Mouse (Mus musculus) embryo, embryonic 11 days (tissue): ENCODE results near the gene Vars2.

Experiments
- DNase-seq: peaks from one replicate; pipeline ENCODE4 v3.0.0-alpha.2; 2015

Gene Vars2

GRCm38 (mm10) chr17:35692368-35692767, 25.0 kb upstream of the Vars2 start:
- no peak for DNase-seq

- no peak for DNase-seq
Measured at GRCm38 (mm10) chr17:35691811-35692210, 24.4 kb upstream of the Vars2 start.

GRCm38 (mm10) chr17:35689936-35690645, 22.7 kb upstream of the Vars2 start:
- no peak for DNase-seq

- no peak for DNase-seq
Measured at GRCm38 (mm10) chr17:35688347-35689175, 21.2 kb upstream of the Vars2 start.

- no peak for DNase-seq
Measured at GRCm38 (mm10) chr17:35685061-35685460, 17.7 kb upstream of the Vars2 start.

GRCm38 (mm10) chr17:35681986-35682385, 14.6 kb upstream of the Vars2 start:
- DNase-seq = no peak

- DNase-seq = no peak
Measured at GRCm38 (mm10) chr17:35680591-35680990, 13.2 kb upstream of the Vars2 start.

- DNase-seq = peak; percentile 96
Measured at GRCm38 (mm10) chr17:35673416-35674035, 6.1 kb upstream of the Vars2 start, which contains the start of gene Gtf2h4. Gene Gtf2h4, minus strand, starts transcription at chr17:35673739.

GRCm38 (mm10) chr17:35672527-35672926, 5.1 kb upstream of the Vars2 start:
- no peak for DNase-seq

- DNase-seq = no peak
Measured at GRCm38 (mm10) chr17:35671846-35672245, 4.5 kb upstream of the Vars2 start.

GRCm38 (mm10) chr17:35669731-35670130, 2.3 kb upstream of the Vars2 start:
- DNase-seq = no peak

GRCm38 (mm10) chr17:35666851-35667256, 538 bp downstream of the Vars2 start:
- DNase-seq = peak; percentile 82

GRCm38 (mm10) chr17:35665957-35666515, 1.4 kb downstream of the Vars2 start:
- peak; percentile 18 for DNase-seq

- no peak for DNase-seq
Measured at GRCm38 (mm10) chr17:35653086-35653485, 14.3 kb downstream of the Vars2 start.

GRCm38 (mm10) chr17:35649429-35649828, 18.0 kb downstream of the Vars2 start:
- no peak for DNase-seq

GRCm38 (mm10) chr17:35643609-35644236, 23.7 kb downstream of the Vars2 start, which contains the start of gene Mucl3:
Gene Mucl3, minus strand, starts transcription at chr17:35643695.
- no peak for DNase-seq

- no peak for DNase-seq
Measured at GRCm38 (mm10) chr17:35639352-35639751, 28.0 kb downstream of the Vars2 start.

GRCm38 (mm10) chr17:35638475-35639190, 28.8 kb downstream of the Vars2 start:
- DNase-seq = peak; percentile 79

GRCm38 (mm10) chr17:35636363-35636762, 31.0 kb downstream of the Vars2 start:
- peak; percentile 33 for DNase-seq

GRCm38 (mm10) chr17:35635699-35636111, 31.7 kb downstream of the Vars2 start:
- DNase-seq = peak; percentile 81

- DNase-seq = no peak
Measured at GRCm38 (mm10) chr17:35635202-35635601, 32.2 kb downstream of the Vars2 start.

GRCm38 (mm10) chr17:35633992-35634391, 33.4 kb downstream of the Vars2 start:
- DNase-seq = peak; percentile 61
